ENCODE assay signal across 26 mouse cellular contexts in genomic region chr1:179571686-179572085, GRCm38 (mm10).
"Had no signal": no experiment of that assay in that cellular context is flagged by ENCODE, and none has a peak within 500 bp of the region (broad histone marks: within the 10 kb centered on the region; RNA-seq: fewer than 3 reads in every experiment).

No protein-coding gene starts in this region.

- H3K27me3 ChIP-seq: embryonic facial prominence, embryonic 12.5 days; embryonic facial prominence, embryonic 13.5 days; embryonic facial prominence, embryonic 15.5 days; forebrain, embryonic 12.5 days; forebrain, embryonic 13.5 days; forebrain, embryonic 15.5 days had no signal

- H3K9ac ChIP-seq: embryonic facial prominence, embryonic 12.5 days; embryonic facial prominence, embryonic 13.5 days; embryonic facial prominence, embryonic 15.5 days; forebrain, embryonic 12.5 days; forebrain, embryonic 13.5 days; forebrain, embryonic 15.5 days; forebrain, postnatal 0 days had no signal

- H3K9me3 ChIP-seq: embryonic facial prominence, embryonic 10.5 days; embryonic facial prominence, embryonic 12.5 days; embryonic facial prominence, embryonic 13.5 days; embryonic facial prominence, embryonic 15.5 days; forebrain, embryonic 10.5 days; forebrain, embryonic 12.5 days; forebrain, embryonic 13.5 days; forebrain, embryonic 15.5 days had no signal

- H3K4me2 ChIP-seq: embryonic facial prominence, embryonic 12.5 days; embryonic facial prominence, embryonic 13.5 days; embryonic facial prominence, embryonic 15.5 days; forebrain, embryonic 12.5 days; forebrain, embryonic 13.5 days; forebrain, embryonic 15.5 days had no signal

- H3K27ac ChIP-seq: embryonic facial prominence, embryonic 10.5 days; embryonic facial prominence, embryonic 12.5 days; embryonic facial prominence, embryonic 13.5 days; embryonic facial prominence, embryonic 15.5 days; forebrain, embryonic 10.5 days; forebrain, embryonic 12.5 days; forebrain, embryonic 13.5 days; heart, adult 2 months had no signal

- ATAC-seq: forebrain, embryonic 13.5 days; forebrain, embryonic 14.5 days; forebrain, embryonic 15.5 days had no signal

- H3K36me3 ChIP-seq: embryonic facial prominence, embryonic 10.5 days; embryonic facial prominence, embryonic 12.5 days; embryonic facial prominence, embryonic 13.5 days; embryonic facial prominence, embryonic 15.5 days; forebrain, embryonic 10.5 days; forebrain, embryonic 12.5 days; forebrain, embryonic 15.5 days had no signal

- DNase-seq: cerebellum, adult 18-20 months; cerebellum, adult 8-10 months; cerebellum, adult 9-10 months; cerebellum, adult 9-11 months; cerebellum, postnatal 10 days; cerebellum, postnatal 14 days; cerebellum, postnatal 25 days; cerebellum, postnatal 36 days; embryo, embryonic 11 days; forebrain, postnatal 0 days; gastrocnemius, postnatal 10 days; gastrocnemius, postnatal 14 days; gastrocnemius, postnatal 36 days; heart, adult 11 months; heart, adult 18-20 months; heart, adult 2 months had no signal

- H3K4me3 ChIP-seq: embryonic facial prominence, embryonic 10.5 days; embryonic facial prominence, embryonic 12.5 days; embryonic facial prominence, embryonic 13.5 days; embryonic facial prominence, embryonic 15.5 days; erythroblast, embryonic 14.5 days; forebrain, embryonic 10.5 days; forebrain, embryonic 12.5 days; forebrain, embryonic 13.5 days; forebrain, embryonic 15.5 days; heart, adult 2 months had no signal
